Mouse (Mus musculus): ENCODE results near the gene Abhd16a.

Abhd16a gene

GRCm38 (mm10) chr17:35088825-35089644 is at the start of gene Abhd16a:
Gene Abhd16a, plus strand, starts transcription at chr17:35089263.
- DNase-seq: peak; percentile 97

- no peak for DNase-seq
Observed at GRCm38 (mm10) chr17:35043794-35044193, 45.3 kb upstream of the Abhd16a start.

GRCm38 (mm10) chr17:35044904-35045806 is 43.9 kb upstream of the Abhd16a start:
- no peak for DNase-seq

GRCm38 (mm10) chr17:35045807-35046680 is 43.0 kb upstream of the Abhd16a start:
- DNase-seq: no peak

GRCm38 (mm10) chr17:35046681-35047455 is 42.2 kb upstream of the Abhd16a start, which contains the start of gene Msh5:
Gene Msh5, minus strand, starts transcription at chr17:35046745.
- DNase-seq: peak; percentile 99

GRCm38 (mm10) chr17:35047688-35048087 is 41.4 kb upstream of the Abhd16a start:
- peak; percentile 41 for DNase-seq

GRCm38 (mm10) chr17:35048149-35048931 is 40.7 kb upstream of the Abhd16a start:
- DNase-seq: peak; percentile 43

GRCm38 (mm10) chr17:35048932-35049440 is 40.1 kb upstream of the Abhd16a start:
- no peak for DNase-seq

GRCm38 (mm10) chr17:35049561-35050016 is 39.5 kb upstream of the Abhd16a start, which contains the start of gene Clic1:
Gene Clic1, plus strand, starts transcription at chr17:35049966.
- peak; percentile 82 for DNase-seq

- DNase-seq: peak; percentile 90
Observed at GRCm38 (mm10) chr17:35050126-35050750, 38.8 kb upstream of the Abhd16a start.

GRCm38 (mm10) chr17:35051156-35052086 is 37.6 kb upstream of the Abhd16a start:
- peak; percentile 86 for DNase-seq

GRCm38 (mm10) chr17:35052271-35052798 is 36.7 kb upstream of the Abhd16a start:
- DNase-seq: no peak

GRCm38 (mm10) chr17:35055691-35056495 is 33.2 kb upstream of the Abhd16a start:
- peak; percentile 38 for DNase-seq

GRCm38 (mm10) chr17:35057090-35057489 is 32.0 kb upstream of the Abhd16a start:
- no peak for DNase-seq

GRCm38 (mm10) chr17:35058316-35058715 is 30.7 kb upstream of the Abhd16a start:
- DNase-seq: peak; percentile 33

GRCm38 (mm10) chr17:35058911-35059892 is 29.9 kb upstream of the Abhd16a start, which contains the start of gene Ddah2:
Gene Ddah2, plus strand, starts transcription at chr17:35059035.
- DNase-seq: peak; percentile 98

Measured in kidney, postnatal 10 days (tissue).